Mouse (Mus musculus) thymus, postnatal 10 days (tissue): ENCODE measurements at regions not wholly inside any gene's neighbourhood (a gene's known extent, or its start where the extent isn't known, plus 50 kb on each side); places are given as distances from the start of the nearest gene placed in this dataset.
"Not testable (repeated sequence)": the region's sequence is repeated elsewhere in the genome, so short reads cannot be mapped to it uniquely, and the experiment has no call there.

Experiments
- DNase-seq, 2 experiments: peaks; one replicate each; pipeline ENCODE4 v3.0.0; 2021; ENCODE audit warnings: low spot score in 2 of 2

GRCm38 (mm10) chr11:31615107-31615811 is 56.4 kb downstream of the Bod1 start:
- peak in 1 of 2 experiments; percentile 41 for DNase-seq

GRCm38 (mm10) chr11:31614394-31614713 is 57.3 kb downstream of the Bod1 start:
- DNase-seq: no peak

GRCm38 (mm10) chr11:31613688-31614393 is 57.8 kb downstream of the Bod1 start:
- no peak for DNase-seq

- no peak for DNase-seq
These were observed 63.2 kb downstream of the Bod1 start for GRCm38 (mm10) chr11:31608458-31608857.

GRCm38 (mm10) chr11:31601499-31601898 is 70.2 kb downstream of the Bod1 start:
- DNase-seq: no peak

- no peak for DNase-seq
These were observed 78.1 kb downstream of the Bod1 start for GRCm38 (mm10) chr11:31593604-31594003.

- DNase-seq: no peak
These were observed 79.6 kb downstream of the Bod1 start for GRCm38 (mm10) chr11:31592061-31592460.

GRCm38 (mm10) chr11:31591037-31591554 is 80.6 kb downstream of the Bod1 start:
- no peak for DNase-seq

GRCm38 (mm10) chr11:31574941-31575340 is 96.7 kb downstream of the Bod1 start:
- DNase-seq: no peak

GRCm38 (mm10) chr11:31564742-31565510 is 106.8 kb downstream of the Bod1 start:
- no peak for DNase-seq

- DNase-seq: no peak
These were observed 107.6 kb downstream of the Bod1 start for GRCm38 (mm10) chr11:31563826-31564741.

GRCm38 (mm10) chr11:31562954-31563353 is 108.7 kb downstream of the Bod1 start:
- DNase-seq: no peak

- DNase-seq: no peak
These were observed 110.9 kb downstream of the Bod1 start for GRCm38 (mm10) chr11:31560775-31561174.

- no peak for DNase-seq
These were observed 116.6 kb downstream of the Bod1 start for GRCm38 (mm10) chr11:31555042-31555441.

- DNase-seq: no peak
These were observed 119.9 kb downstream of the Bod1 start for GRCm38 (mm10) chr11:31551614-31552271.

GRCm38 (mm10) chr11:31550747-31551613 is 120.7 kb downstream of the Bod1 start:
- DNase-seq: no peak

GRCm38 (mm10) chr11:31545514-31545913 is 126.2 kb downstream of the Bod1 start:
- DNase-seq: not testable (repeated sequence)

- DNase-seq: no peak
These were observed 129.0 kb downstream of the Bod1 start for GRCm38 (mm10) chr11:31542635-31543219.

GRCm38 (mm10) chr11:31541425-31541824 is 130.3 kb downstream of the Bod1 start:
- DNase-seq: no peak
